Mouse (Mus musculus) kidney, adult 2 months (tissue): ENCODE measurements around the gene Sh3bp4.

Experiments used
- CTCF ChIP-seq: fragments of 200-500 bp; conservative IDR thresholded peaks from 2 replicates; pipeline ENCODE4 v1.5.1; 2011; ENCODE audit warnings: low read depth, mild to moderate bottlenecking, control low read depth, low read length, moderate library complexity, mixed read lengths; ENCODE audit not compliant: insufficient read depth, insufficient read length
- POLR2A ChIP-seq: fragments of 200-500 bp; IDR thresholded peaks from one replicate; pipeline ENCODE4 v1.6.1; 2011; ENCODE audit warnings: low read depth, low read length, control low read depth

GRCm38 (mm10) chr1:89063800-89064199, 6.4 kb upstream of the Sh3bp4 start:
- TF ChIP-seq POLR2A (no peak), CTCF (no peak)
